Mouse (Mus musculus) CH12.LX (cell line): ENCODE results near the gene Chst15. TPM values are rescaled to one million over a fixed set of nuclear protein-coding genes. Genes with fewer than 3 reads are reported as not detected.

Source experiments
- DNase-seq: peaks from one replicate; pipeline ENCODE4 v3.0.0-alpha.2; 2013; ENCODE audit errors: extremely low read depth
- H3K27ac ChIP-seq: 2 replicates; pipeline ENCODE4 v1.5.1; 2012; ENCODE audit warnings: low read depth, mild to moderate bottlenecking, control low read depth, moderate library complexity; ENCODE audit not compliant: insufficient read depth
- H3K27me3 ChIP-seq: replicated peaks from 2 replicates; pipeline ENCODE3; 2012; ENCODE audit warnings: inconsistent platforms
- H3K36me3 ChIP-seq, 2 experiments: replicated peaks in 1 of 2; 2 replicates each; pipeline versions ENCODE3 to v1.6.1; 2012; ENCODE audit warnings: inconsistent platforms in 1 of 2, low read length in 1 of 2, mild to moderate bottlenecking in 1 of 2, mixed read lengths in 1 of 2, moderate library complexity in 1 of 2; ENCODE audit not compliant: control insufficient read depth in 1 of 2, insufficient read depth in 1 of 2
- H3K4me1 ChIP-seq, 2 experiments: 2 replicates each; pipeline ENCODE4 v1.6.1; 2012; ENCODE audit warnings: inconsistent platforms in 1 of 2, moderate library complexity in 1 of 2; ENCODE audit not compliant: insufficient read depth in 2 of 2, control insufficient read depth in 1 of 2
- H3K4me2 ChIP-seq: 2 replicates; pipeline ENCODE4 v1.6.1; 2012; ENCODE audit warnings: low read depth, mild to moderate bottlenecking, control low read depth; ENCODE audit not compliant: poor library complexity, insufficient read depth, severe bottlenecking
- H3K4me3 ChIP-seq, 3 experiments: fragments of 150-350 bp in 1 of 3; sonication (generic) in 1 of 3; replicated peaks in 1 of 3; 2 replicates each; pipeline versions ENCODE3 to v1.5.1; 2011 to 2012; ENCODE audit warnings: low read depth in 2 of 3, low read length in 2 of 3, mild to moderate bottlenecking in 2 of 3, moderate library complexity in 2 of 3, control low read depth in 1 of 3, improper control_type of control experiment in 1 of 3, inconsistent platforms in 1 of 3, mixed read lengths in 1 of 3; ENCODE audit not compliant: poor library complexity in 1 of 3
- H3K79me2 ChIP-seq: replicated peaks from 2 replicates; pipeline ENCODE4 v1.6.1; 2012; ENCODE audit warnings: mild to moderate bottlenecking, moderate library complexity; ENCODE audit not compliant: control insufficient read depth, poor library complexity, insufficient read depth, severe bottlenecking; ENCODE audit errors: extremely low read depth
- H3K9ac ChIP-seq: 2 replicates; pipeline ENCODE4 v1.6.1; 2012; ENCODE audit warnings: low read depth, mild to moderate bottlenecking, control low read depth, moderate library complexity; ENCODE audit not compliant: insufficient read depth
- H3K9me3 ChIP-seq: replicated peaks from 2 replicates; pipeline ENCODE3; 2012; ENCODE audit warnings: low read length, inconsistent platforms, mixed read lengths
- BHLHE40 ChIP-seq: IDR thresholded peaks from 2 replicates; pipeline ENCODE4 v1.6.1; 2011; ENCODE audit warnings: mild to moderate bottlenecking, low read depth, low read length, improper control_type of control experiment
- ELF1 ChIP-seq: IDR thresholded peaks from 2 replicates; pipeline ENCODE4 v1.6.1; 2014; ENCODE audit warnings: low read depth, mild to moderate bottlenecking, inconsistent platforms, low read length, improper control_type of control experiment
- EP300 ChIP-seq: IDR thresholded peaks from 2 replicates; pipeline ENCODE4 v1.6.1; 2011; ENCODE audit warnings: low read length, improper control_type of control experiment
- ETS1 ChIP-seq: conservative IDR thresholded peaks from 2 replicates; pipeline ENCODE4 v1.6.1; 2012; ENCODE audit warnings: low read depth, mild to moderate bottlenecking, inconsistent platforms, low read length, improper control_type of control experiment, moderate library complexity
- GABPA ChIP-seq: IDR thresholded peaks from 2 replicates; pipeline ENCODE4 v1.6.1; 2012; ENCODE audit warnings: low read depth, low read length, improper control_type of control experiment, inconsistent platforms; ENCODE audit not compliant: insufficient replicate concordance
- JUND ChIP-seq: conservative IDR thresholded peaks from 2 replicates; pipeline ENCODE4 v1.6.1; 2011; ENCODE audit warnings: low read depth, low read length, improper control_type of control experiment
- KAT2A ChIP-seq: IDR thresholded peaks from 2 replicates; pipeline ENCODE4 v1.6.1; 2012; ENCODE audit warnings: low read length, improper control_type of control experiment, inconsistent platforms; ENCODE audit not compliant: insufficient replicate concordance
- MAFK ChIP-seq: IDR thresholded peaks from 2 replicates; pipeline ENCODE4 v1.6.1; 2011; ENCODE audit warnings: low read length, improper control_type of control experiment; ENCODE audit not compliant: insufficient replicate concordance
- MAZ ChIP-seq: IDR thresholded peaks from 2 replicates; pipeline ENCODE4 v1.6.1; 2012; ENCODE audit warnings: low read depth, mild to moderate bottlenecking, inconsistent platforms, low read length, improper control_type of control experiment, moderate library complexity
- MEF2A ChIP-seq: IDR thresholded peaks from 2 replicates; pipeline ENCODE4 v1.6.1; 2014; ENCODE audit warnings: low read depth, mild to moderate bottlenecking, inconsistent platforms, low read length, improper control_type of control experiment, borderline replicate concordance
- NRF1 ChIP-seq: IDR thresholded peaks from 2 replicates; pipeline ENCODE4 v1.6.1; 2014; ENCODE audit warnings: low read depth, mild to moderate bottlenecking, inconsistent platforms, low read length, improper control_type of control experiment, moderate library complexity
- PAX5 ChIP-seq: IDR thresholded peaks from 2 replicates; pipeline ENCODE4 v1.6.1; 2012; ENCODE audit warnings: low read length, inconsistent platforms, mixed read lengths
- RAD21 ChIP-seq: IDR thresholded peaks from 2 replicates; pipeline ENCODE4 v1.6.1; 2011; ENCODE audit warnings: low read depth, mild to moderate bottlenecking, low read length, improper control_type of control experiment, moderate library complexity
- TBP ChIP-seq: conservative IDR thresholded peaks from 2 replicates; pipeline ENCODE4 v1.6.1; 2011; ENCODE audit warnings: low read depth, low read length, improper control_type of control experiment
- TCF12 ChIP-seq: IDR thresholded peaks from 2 replicates; pipeline ENCODE4 v1.6.1; 2014; ENCODE audit warnings: low read depth, mild to moderate bottlenecking, inconsistent platforms, low read length, improper control_type of control experiment
- ZC3H11A ChIP-seq: IDR thresholded peaks from 2 replicates; pipeline ENCODE4 v1.6.1; 2012; ENCODE audit warnings: low read depth, mild to moderate bottlenecking, inconsistent platforms, low read length, improper control_type of control experiment
- ZKSCAN1 ChIP-seq: IDR thresholded peaks from 2 replicates; pipeline ENCODE4 v1.6.1; 2012; ENCODE audit warnings: low read depth, inconsistent platforms, low read length, improper control_type of control experiment, borderline replicate concordance
- ZMIZ1 ChIP-seq: IDR thresholded peaks from 2 replicates; pipeline ENCODE4 v1.6.1; 2012; ENCODE audit warnings: low read depth, mild to moderate bottlenecking, inconsistent platforms, low read length, improper control_type of control experiment
- dilution Hi-C: fragments of 300-500 bp; cut with MboI; formaldehyde crosslinking; loops from 2 replicates; pipeline ENCODE4 v1.14.3; 2020; ENCODE audit warnings: low sequenced_read_pairs; ENCODE audit not compliant: extremely low pct_unique_long_range_greater_than_20kb, extremely low pct_ligation_motif_present
- in situ Hi-C: fragments of 300-500 bp; cut with MboI; formaldehyde crosslinking; loops from 3 replicates; pipeline ENCODE4 v1.14.3; 2019; ENCODE audit warnings: low sequenced_read_pairs, low pct_ligation_motif_present, low pct_unique_long_range_greater_than_20kb, mixed read lengths
- polyA plus RNA-seq: library from polyadenylated mRNA; unstranded; fragments of >175 nt; gene quantifications from 2 replicates; pipeline ENCODE4 v1.2.1, GENCODE M21; 2012; ENCODE audit warnings: low read depth; ENCODE audit not compliant: insufficient read length
- total RNA-seq, 2 experiments: library from RNA; depleted of rRNA; stranded (reverse); fragments of 300-350 nt in 1 of 2; fragments of >200 nt in 1 of 2; gene quantifications; 2 replicates each; pipeline ENCODE4 v1.2.3; 2012 to 2014

Chst15 gene
- total and polyA plus RNA-seq, 3 experiments: 0.42 to 0.81 (median 0.57) TPM

GRCm38 (mm10) chr7:132323430-132323829 lies 6.4 kb upstream of the Chst15 start (continued):
- TF ChIP-seq KAT2A (no peak), ELF1 (peak; percentile 85), ZKSCAN1 (no peak), MAZ (no peak), JUND (no peak), MAFK (no peak), EP300 (peak; percentile 75), ZC3H11A (no peak)

- H3K4me3 ChIP-seq: no peak overlapping the region
- no peak overlapping the region for H3K9ac ChIP-seq
- dilution Hi-C loops: no loop called here
- no peak overlapping the region for H3K4me2 ChIP-seq
- peaks cover 9 to 24% of the 10 kb centered on the region in 2 experiments; a peak in 3 of 4 replicates for H3K4me1 ChIP-seq
- no peak for TF ChIP-seq MEF2A
- no peak for TF ChIP-seq ZMIZ1
- TF ChIP-seq TCF12: no peak
- TF ChIP-seq BHLHE40: no peak
- no peak for TF ChIP-seq TBP
- no peak for TF ChIP-seq KAT2A
- no peak for TF ChIP-seq ETS1
- TF ChIP-seq NRF1: no peak
- TF ChIP-seq RAD21: no peak
- TF ChIP-seq PAX5: no peak
- no peak for TF ChIP-seq MAFK
- TF ChIP-seq GABPA: no peak
- no peak for DNase-seq
- in situ Hi-C loops: no loop called here
- H3K27ac ChIP-seq: no peak overlapping the region
- no peaks in the 10 kb centered on the region for H3K36me3 ChIP-seq
- H3K79me2 ChIP-seq: no peaks in the 10 kb centered on the region
- peaks cover 15% of the 10 kb centered on the region for H3K27me3 ChIP-seq
- no peaks in the 10 kb centered on the region for H3K9me3 ChIP-seq
Observed at GRCm38 (mm10) chr7:132321392-132321958, 4.4 kb upstream of the Chst15 start.
